Mouse (Mus musculus): Measurements from ENCODE around the gene Wfikkn2. TPM values are rescaled to one million over a fixed set of nuclear protein-coding genes. Genes with fewer than 3 reads are reported as not detected.
A peak's percentile ranks its signal among the peaks of the same experiment; 100 is the strongest.

Gene Wfikkn2
- total and polyA plus RNA-seq, 3 experiments, result 0.04 to 0.11 (median 0.08) TPM

GRCm38 (mm10) chr11:94212997-94213396 is 32.8 kb downstream of the Wfikkn2 start:
- no peak overlapping the region for H3K27ac ChIP-seq (ENCODE audit: insufficient read depth, low read depth)
- peaks cover 4 to 14% of the 10 kb centered on the region in 2 experiments; a peak in 3 of 4 replicates for H3K4me1 ChIP-seq (ENCODE audit: control insufficient read depth in 1 of 2, insufficient read depth in 2 of 2)
- no peaks in the 10 kb centered on the region for H3K9me3 ChIP-seq (replicated peaks; ENCODE audit: low read length)
- no peak overlapping the region; the same call in 1 of the 2 replicates for H3K9ac ChIP-seq (ENCODE audit: insufficient read depth, low read depth)
- dilution Hi-C loops (cut with MboI; ENCODE audit: extremely low pct_ligation_motif_present, extremely low pct_unique_long_range_greater_than_20kb, low sequenced_read_pairs) (no loop called here), in situ Hi-C loops (cut with MboI; ENCODE audit: low pct_ligation_motif_present, low pct_unique_long_range_greater_than_20kb, low sequenced_read_pairs) (no loop called here)
- TF ChIP-seq ZMIZ1 (IDR thresholded peaks at IDR 0.05; ENCODE audit: low read depth, low read length) (no peak), ZNF384 (IDR thresholded peaks at IDR 0.05; ENCODE audit: low read depth, low read length) (no peak), SMC3 (IDR thresholded peaks at IDR 0.05; ENCODE audit: low read depth, low read length) (no peak), KAT2A (IDR thresholded peaks at IDR 0.05; ENCODE audit: insufficient replicate concordance, low read length) (no peak), POLR2AphosphoS2 (IDR thresholded peaks at IDR 0.05; ENCODE audit: low read depth, low read length) (no peak), E2F4 (IDR thresholded peaks at IDR 0.05; ENCODE audit: insufficient replicate concordance, low read depth, low read length) (no peak), USF1 (IDR thresholded peaks at IDR 0.05; ENCODE audit: low read depth, low read length) (no peak), POLR2A (IDR thresholded peaks at IDR 0.05; ENCODE audit: low read depth, low read length) (no peak), NELFE (IDR thresholded peaks at IDR 0.05; ENCODE audit: low read depth, low read length) (no peak), MAX (IDR thresholded peaks at IDR 0.05; ENCODE audit: low read length) (no peak), TCF12 (IDR thresholded peaks at IDR 0.05; ENCODE audit: low read depth, low read length) (no peak), ZC3H11A (IDR thresholded peaks at IDR 0.05; ENCODE audit: low read depth, low read length) (no peak), CTCF (conservative IDR thresholded peaks at IDR 0.05 in 1 of 2, IDR thresholded peaks at IDR 0.05 in 1 of 2; ENCODE audit: low read depth in 2 of 2, low read length in 2 of 2) (no peak), EP300 (IDR thresholded peaks at IDR 0.05; ENCODE audit: low read length) (no peak), JUN (IDR thresholded peaks at IDR 0.05; ENCODE audit: insufficient read depth, low read depth, low read length) (no peak), PAX5 (IDR thresholded peaks at IDR 0.05; ENCODE audit: low read length) (no peak), MAZ (IDR thresholded peaks at IDR 0.05; ENCODE audit: low read depth, low read length) (no peak), ZKSCAN1 (IDR thresholded peaks at IDR 0.05; ENCODE audit: borderline replicate concordance, low read depth, low read length) (no peak)
- peak overlapping the region in 1 of 3 experiments; percentile 5 for H3K4me3 ChIP-seq (replicated peaks in 1 of 3; ENCODE audit: low read depth in 2 of 3, low read length in 2 of 3, poor library complexity in 1 of 3)
- peaks cover 12 to 15% of the 10 kb centered on the region in 2 experiments for H3K36me3 ChIP-seq (replicated peaks in 1 of 2; ENCODE audit: control insufficient read depth in 1 of 2, insufficient read depth in 1 of 2, low read length in 1 of 2)
- H3K4me2 ChIP-seq (ENCODE audit: insufficient read depth, low read depth, poor library complexity, severe bottlenecking), result peak overlapping the region; percentile 21; the same call in 1 of the 2 replicates
- no peak for DNase-seq (ENCODE audit: extremely low read depth)
- H3K27me3 ChIP-seq (replicated peaks), result peaks cover 4% of the 10 kb centered on the region
- H3K79me2 ChIP-seq (replicated peaks; ENCODE audit: control insufficient read depth, extremely low read depth, insufficient read depth, poor library complexity, severe bottlenecking), result peaks cover 29% of the 10 kb centered on the region

- no peak for DNase-seq (ENCODE audit: extremely low read depth)
- in situ Hi-C loops (cut with MboI; ENCODE audit: low pct_ligation_motif_present, low pct_unique_long_range_greater_than_20kb, low sequenced_read_pairs) (no loop called here), dilution Hi-C loops (cut with MboI; ENCODE audit: extremely low pct_ligation_motif_present, extremely low pct_unique_long_range_greater_than_20kb, low sequenced_read_pairs) (no loop called here)
- Histone ChIP-seq H3K4me2 (ENCODE audit: insufficient read depth, low read depth, poor library complexity, severe bottlenecking) (peak overlapping the region; percentile 64), H3K79me2 (replicated peaks; ENCODE audit: control insufficient read depth, extremely low read depth, insufficient read depth, poor library complexity, severe bottlenecking) (peaks cover 29% of the 10 kb centered on the region), H3K27ac (ENCODE audit: insufficient read depth, low read depth) (peak overlapping the region; percentile 3; the same call in 1 of the 2 replicates), H3K4me3 (replicated peaks in 1 of 3; ENCODE audit: low read depth in 2 of 3, low read length in 2 of 3, poor library complexity in 1 of 3) (peak overlapping the region; percentile 70 to 83 (median 79)), H3K27me3 (replicated peaks) (peaks cover 4% of the 10 kb centered on the region), H3K9ac (ENCODE audit: insufficient read depth, low read depth) (peak overlapping the region; percentile 98), H3K36me3 (replicated peaks in 1 of 2; ENCODE audit: control insufficient read depth in 1 of 2, insufficient read depth in 1 of 2, low read length in 1 of 2) (peaks cover 12 to 15% of the 10 kb centered on the region in 2 experiments), H3K9me3 (replicated peaks; ENCODE audit: low read length) (no peaks in the 10 kb centered on the region), H3K4me1 (ENCODE audit: control insufficient read depth in 1 of 2, insufficient read depth in 2 of 2) (peaks cover 4 to 14% of the 10 kb centered on the region in 2 experiments; a peak in 3 of 4 replicates)
- TF ChIP-seq ZMIZ1 (IDR thresholded peaks at IDR 0.05; ENCODE audit: low read depth, low read length) (no peak), ETS1 (conservative IDR thresholded peaks at IDR 0.05; ENCODE audit: low read depth, low read length) (no peak), GABPA (IDR thresholded peaks at IDR 0.05; ENCODE audit: insufficient replicate concordance, low read depth, low read length) (no peak), POLR2A (IDR thresholded peaks at IDR 0.05; ENCODE audit: low read depth, low read length) (no peak), MAX (IDR thresholded peaks at IDR 0.05; ENCODE audit: low read length) (no peak), TBP (conservative IDR thresholded peaks at IDR 0.05; ENCODE audit: low read depth, low read length) (no peak), USF2 (conservative IDR thresholded peaks at IDR 0.05; ENCODE audit: low read depth, low read length) (no peak), TCF12 (IDR thresholded peaks at IDR 0.05; ENCODE audit: low read depth, low read length) (no peak), USF1 (IDR thresholded peaks at IDR 0.05; ENCODE audit: low read depth, low read length) (no peak)
Measured at GRCm38 (mm10) chr11:94212489-94212836, 33.3 kb downstream of the Wfikkn2 start.

All from CH12.LX (cell line).